Mouse (Mus musculus): ENCODE data around the gene Tmem145.
A peak's percentile ranks its signal among the peaks of the same experiment; 100 is the strongest.

The Tmem145 gene

DNA sequence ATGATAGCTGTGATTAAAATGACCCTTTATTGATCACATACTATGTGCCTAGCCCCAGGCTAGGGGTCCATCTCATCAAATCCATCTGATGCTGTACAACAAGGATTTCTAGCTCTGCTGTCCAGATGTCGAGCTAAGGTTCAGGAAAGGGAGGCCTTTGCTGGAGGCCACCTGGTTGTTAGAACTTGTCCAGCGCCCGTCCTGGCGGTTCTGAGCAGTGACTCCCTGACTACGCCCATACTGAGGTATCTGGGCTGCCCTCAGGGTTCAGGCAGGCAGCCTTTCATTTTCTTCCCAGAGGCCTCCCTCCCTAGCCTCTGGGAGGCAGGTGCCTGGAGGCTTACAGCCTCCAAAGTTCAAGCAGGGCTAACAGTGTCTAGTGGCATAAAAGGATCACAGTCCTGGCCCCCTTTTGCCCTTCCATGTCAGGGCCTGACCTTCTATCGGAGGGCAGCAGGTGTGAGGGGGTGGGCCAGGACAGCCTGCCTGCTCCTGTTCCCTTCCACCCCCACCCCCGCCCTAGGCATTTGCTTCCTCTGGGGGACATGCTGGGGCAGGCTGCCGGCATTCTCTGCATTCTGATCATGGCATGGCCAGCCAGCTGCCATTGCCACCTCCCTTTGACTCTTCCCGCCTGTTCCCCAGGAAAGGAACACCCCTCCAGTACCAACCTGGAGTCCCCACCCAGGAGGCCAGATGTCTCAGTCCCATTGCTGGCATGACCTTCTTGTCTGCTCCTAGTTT, 30.2 kb upstream of the Tmem145 start:
- DNase-seq: no peak

DNA sequence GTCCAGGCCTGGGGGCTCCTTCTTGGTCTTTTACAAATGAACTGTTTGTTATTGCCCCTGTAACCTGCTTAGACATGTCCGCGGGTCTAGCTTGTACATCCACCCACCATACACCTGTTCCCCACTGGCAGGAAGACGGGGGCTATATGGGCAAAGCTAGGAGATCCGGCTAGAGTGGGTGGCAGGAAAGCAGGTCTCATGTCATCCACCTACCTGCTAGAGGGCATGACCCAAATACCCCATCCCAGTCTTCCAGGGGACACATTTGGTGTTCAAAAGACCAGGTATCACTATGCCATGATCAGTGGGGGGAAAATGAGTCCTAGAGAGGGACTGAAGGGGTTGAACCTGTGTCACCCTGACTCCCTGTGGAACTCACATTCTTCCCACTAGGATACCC, 28.5 kb upstream of the Tmem145 start:
- DNase-seq: peak; percentile 20

DNA sequence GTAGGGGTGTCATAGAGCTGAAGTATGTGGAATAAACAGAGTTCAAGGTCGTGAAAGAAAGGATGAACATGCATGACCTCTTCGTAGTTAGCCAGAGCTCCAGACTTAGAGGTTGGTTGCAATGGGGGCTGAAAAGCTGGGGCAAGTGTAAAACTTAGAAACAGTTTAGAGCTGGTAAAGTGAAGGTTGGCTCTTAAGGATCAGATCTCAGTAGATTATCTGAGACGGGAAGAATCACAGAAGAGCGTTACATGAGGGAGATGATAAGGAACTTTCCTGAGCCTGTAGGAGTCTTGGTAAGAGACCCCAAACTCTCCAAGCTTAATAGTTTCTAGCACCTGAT, 27.9 kb upstream of the Tmem145 start:
- DNase-seq: no peak

DNA sequence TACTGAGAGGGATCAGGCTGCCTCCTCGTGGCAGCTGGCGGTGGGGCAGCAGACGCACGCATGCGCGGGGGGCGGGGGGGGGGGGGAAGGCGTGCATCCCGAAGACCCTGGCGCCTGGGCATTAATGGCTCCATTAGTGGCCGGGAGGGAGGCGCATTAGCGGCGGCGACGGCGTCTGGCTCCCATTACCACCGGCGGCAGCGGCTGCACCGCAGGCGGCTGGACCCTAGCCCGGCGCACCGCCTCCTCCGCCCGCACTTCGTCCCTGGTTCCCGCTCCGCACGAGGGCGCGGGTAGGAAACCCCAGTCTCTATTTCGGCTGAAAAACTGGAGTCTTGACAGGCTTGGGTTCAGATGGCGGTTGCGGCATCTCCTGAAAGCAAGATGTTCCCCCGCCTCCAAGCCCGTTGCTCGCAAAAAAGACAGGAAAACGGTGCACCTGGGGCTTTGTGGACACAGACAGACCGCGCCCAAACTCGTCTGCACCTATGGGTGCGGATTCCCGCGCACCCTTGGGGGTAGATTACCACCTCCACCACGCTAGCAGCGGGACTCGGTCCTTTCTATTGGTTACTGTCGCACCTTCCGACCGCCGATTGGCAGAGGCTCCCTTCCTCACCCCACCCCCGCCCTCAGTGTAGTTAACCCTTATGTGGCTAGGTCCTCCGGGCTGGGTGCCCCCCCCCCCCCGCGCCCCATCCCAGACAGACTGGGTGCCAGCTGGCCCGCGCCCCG, 27.4 kb upstream of the Tmem145 start:
- DNase-seq: peak; percentile 86

DNA sequence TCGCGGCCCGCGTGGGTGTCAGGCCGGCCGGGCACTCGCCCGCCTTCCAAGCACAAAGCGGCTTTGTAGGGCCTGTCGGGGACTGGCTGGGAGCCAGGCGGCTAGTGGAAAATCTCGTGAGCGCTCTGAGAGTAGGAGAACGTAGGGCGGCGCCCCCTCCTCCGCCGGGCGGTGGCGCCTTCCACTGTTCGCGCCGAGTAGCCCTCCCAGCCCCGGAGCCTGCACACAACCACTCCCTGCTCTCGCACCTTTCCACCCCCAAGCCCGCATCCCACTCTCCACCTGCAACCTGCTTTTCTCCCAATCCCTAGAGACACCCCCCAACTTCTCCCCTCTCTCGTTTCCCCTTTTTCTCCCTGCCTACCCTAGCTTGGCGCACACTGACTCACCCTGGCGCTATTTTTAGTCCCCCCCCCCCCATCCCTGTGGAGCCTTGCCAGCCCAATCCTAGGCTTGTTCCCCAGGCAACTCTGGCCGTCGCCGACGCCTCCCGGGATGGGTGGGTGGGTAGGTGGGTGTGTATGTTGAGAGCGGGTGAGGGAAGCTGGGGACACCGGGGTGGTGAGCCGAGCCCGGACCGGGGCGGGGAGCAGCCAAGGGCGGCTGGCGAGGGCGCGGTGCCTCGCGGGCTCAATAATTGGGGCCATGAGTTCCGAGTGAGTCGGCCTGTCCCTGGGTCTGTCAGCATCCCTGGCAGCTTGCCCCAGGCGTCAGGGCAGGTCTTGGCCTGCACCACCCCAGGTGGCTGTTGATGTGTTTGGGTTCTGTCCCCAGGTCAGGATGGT, 26.6 kb upstream of the Tmem145 start:
- peak; percentile 89 for DNase-seq

DNA sequence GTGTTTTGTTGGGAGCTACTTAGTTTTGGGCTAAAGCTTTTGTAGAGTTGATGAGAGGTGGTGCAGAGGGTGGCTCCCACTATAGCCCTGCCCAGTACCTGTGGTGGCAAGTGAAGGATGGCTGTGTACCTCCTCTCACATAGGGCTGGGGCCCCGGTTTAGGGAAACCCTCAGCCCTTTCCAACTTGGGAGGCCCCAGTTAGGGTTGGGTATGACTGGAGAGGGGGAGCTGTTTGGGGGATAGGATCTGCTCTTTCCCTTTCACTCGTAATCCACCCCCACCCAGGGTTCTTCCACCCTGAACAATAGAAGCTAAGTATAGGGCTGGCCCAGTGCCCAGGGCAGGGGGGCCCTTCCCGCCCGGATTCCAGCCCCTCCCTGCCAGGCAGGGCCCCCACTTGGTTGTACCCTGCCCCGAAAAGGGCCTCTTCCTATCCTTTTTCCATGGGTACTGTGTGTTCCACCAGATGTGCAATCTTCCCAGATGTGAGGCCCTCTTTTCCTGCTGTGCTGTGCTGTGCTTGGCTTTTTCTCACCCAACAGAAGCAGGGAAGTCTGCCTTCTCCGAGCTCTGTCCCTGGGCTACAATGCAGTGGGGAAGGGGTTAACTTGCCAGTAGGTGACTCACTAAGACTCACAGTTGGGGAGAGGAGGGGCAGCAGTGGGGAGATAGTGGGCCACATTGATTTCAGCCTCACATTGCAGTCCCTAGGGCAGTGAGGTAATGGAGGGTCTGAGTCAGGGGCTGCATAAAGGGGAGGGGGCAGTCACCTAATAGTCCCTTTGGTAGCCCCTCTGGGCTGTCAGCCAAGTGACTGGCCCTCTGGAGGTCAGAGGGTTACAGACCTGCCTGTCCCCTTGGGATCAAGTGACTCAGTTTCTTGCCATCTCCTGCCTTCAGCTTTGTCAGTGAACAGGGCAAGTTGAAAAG, 25.8 kb upstream of the Tmem145 start:
- peak; percentile 46 for DNase-seq

DNA sequence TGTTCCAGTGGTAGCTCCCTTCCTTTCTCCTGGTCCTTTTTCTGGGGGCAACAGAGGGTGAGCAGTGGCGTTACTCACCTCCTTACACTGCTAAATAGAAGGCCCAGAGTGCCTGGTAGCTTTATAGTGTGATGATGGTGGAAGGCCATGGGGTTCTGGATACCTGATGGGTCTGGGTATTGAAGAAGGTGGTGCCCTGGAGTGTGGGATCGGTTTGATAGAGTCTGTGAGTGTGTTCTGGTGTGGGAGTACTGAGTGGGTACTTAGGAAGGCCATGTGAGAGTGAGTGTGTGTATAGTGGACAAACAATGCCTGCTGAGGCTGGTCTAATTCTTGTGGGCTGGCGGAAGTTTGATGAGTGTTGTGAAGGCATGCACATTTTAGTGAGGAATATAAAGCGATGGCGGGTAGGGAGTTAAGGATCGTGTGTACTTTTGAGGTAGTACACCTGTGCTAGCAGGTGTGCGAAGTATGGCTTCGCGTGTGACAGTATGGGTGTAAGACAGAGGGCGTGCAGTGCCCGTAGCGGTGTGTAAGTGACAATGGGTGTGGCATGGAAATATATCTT, 24.7 kb upstream of the Tmem145 start:
- DNase-seq: peak; percentile 15

DNA sequence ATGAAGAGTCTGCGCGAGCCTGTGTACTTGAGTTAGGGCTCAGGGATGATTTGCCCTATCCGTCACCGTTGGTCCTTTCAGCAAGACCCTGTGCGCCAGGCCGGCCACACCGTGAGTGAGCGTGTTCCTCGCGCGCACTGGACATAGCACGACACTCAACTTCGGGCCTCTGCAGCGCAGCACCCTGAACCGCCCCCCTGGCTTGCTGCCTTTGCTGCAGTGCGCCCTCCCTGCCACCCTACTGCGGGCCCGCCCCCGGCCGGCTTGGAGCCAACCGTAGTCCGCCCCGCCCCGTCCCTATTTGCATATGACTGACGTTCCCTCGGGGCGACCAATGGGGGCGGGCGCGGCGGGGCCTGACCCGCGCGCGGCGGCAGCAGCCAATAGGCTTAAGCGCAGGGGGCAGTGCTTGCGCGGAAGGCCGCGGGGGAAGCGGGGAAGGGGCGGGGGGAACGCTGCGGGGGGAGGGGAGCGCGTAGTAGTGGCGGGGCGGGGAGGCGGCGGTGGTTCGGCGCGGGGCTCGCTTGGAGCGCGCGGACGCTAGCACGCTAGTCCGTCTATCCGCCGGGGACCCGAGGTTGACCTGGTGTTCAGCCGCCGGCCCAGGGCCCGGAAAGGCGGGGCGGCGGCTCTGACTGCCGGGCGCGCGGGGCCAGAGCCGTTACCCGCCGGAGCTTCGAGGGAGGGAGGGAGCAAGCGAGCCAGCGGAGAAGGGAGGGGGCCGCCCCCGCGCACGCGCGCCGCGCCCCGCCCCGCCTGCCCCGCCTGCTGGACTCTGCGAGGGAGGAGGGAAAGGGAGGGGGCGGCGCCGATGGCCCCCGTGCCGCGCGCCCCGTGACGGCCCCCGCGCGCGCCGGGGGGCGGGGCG, 23.9 kb upstream of the Tmem145 start:
- peak; percentile 99 for DNase-seq

DNA sequence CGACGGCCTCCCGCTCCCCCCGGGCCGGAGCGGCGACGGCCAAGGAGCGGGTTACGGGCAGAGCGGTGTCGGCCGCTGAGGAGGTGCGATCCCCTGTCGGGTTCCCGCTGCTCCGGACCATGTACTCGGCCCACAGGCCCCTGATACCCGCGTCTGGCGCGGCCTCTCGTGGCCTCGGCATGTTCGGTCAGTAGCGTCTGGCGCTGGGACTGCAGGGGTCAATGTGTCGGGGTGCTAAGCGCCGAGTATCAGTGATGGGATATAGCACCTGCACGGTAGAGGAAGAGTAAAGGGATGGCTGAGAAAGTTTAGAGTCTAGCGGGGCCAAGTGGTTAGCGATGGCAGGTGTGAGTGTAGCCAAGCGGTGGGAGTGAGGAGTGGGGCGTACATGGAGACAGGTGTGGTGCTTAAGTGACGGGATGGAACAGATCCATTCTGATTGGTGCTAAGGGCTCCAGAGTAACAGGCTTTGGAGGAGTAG, 23.1 kb upstream of the Tmem145 start:
- peak; percentile 61 for DNase-seq

DNA sequence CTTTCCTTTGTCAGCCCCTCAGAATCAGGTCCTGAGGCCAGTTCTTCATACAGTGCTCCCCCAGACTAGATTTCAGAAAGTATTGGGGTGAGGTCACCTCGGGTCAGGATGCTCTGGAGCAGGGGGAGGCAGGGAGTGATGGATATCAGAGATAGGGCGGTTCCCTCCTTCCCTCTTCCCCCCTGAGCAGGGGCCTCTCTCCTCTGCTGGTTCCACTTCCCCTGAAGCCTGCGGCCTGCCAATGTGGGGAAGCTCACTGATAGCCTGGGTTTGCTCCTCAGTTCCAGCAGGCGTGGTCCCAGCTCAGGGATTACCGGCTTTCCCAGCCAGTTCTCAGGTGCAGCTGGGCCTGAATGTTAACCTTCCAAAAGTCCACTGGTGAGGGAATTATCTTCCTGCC, 22.3 kb upstream of the Tmem145 start:
- peak; percentile 30 for DNase-seq

DNA sequence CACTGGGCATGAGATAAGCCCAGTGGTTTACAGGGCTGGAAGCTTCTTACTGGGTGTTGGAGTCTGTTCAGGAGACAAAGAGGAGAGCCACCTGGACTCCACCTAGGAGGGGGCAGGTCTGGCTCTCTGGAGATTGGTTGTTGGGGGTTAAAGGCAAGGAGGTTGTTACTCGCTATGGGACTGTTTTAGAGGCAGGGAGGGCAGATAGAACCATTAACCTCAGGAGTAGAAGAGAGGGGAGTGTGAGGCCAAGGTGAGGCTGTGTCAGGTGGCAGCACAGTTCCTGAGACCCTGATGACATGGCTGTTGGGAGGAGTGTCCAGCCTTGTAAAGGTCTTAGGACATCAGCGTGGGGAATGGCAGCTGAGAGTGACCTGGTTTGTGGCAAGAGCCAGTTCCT, 21.7 kb upstream of the Tmem145 start:
- peak; percentile 11 for DNase-seq

DNA sequence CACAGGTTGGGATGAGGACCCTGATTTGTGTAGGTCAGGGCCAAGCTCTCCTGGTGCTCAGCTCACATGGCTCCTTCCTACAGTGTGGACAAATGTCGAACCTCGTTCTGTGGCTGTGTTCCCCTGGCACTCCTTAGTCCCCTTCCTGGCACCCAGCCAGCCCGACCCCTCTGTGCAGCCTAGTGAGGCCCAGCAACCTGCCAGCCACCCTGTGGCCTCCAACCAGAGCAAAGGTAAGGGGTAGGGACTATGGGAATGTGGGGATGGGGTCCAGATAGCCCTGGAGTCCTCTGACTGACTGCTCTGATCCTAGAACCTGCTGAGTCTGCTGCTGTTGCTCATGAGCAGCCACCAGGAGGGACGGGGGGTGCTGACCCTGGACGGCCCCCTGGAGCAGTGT, 21.1 kb upstream of the Tmem145 start:
- DNase-seq: no peak

DNA sequence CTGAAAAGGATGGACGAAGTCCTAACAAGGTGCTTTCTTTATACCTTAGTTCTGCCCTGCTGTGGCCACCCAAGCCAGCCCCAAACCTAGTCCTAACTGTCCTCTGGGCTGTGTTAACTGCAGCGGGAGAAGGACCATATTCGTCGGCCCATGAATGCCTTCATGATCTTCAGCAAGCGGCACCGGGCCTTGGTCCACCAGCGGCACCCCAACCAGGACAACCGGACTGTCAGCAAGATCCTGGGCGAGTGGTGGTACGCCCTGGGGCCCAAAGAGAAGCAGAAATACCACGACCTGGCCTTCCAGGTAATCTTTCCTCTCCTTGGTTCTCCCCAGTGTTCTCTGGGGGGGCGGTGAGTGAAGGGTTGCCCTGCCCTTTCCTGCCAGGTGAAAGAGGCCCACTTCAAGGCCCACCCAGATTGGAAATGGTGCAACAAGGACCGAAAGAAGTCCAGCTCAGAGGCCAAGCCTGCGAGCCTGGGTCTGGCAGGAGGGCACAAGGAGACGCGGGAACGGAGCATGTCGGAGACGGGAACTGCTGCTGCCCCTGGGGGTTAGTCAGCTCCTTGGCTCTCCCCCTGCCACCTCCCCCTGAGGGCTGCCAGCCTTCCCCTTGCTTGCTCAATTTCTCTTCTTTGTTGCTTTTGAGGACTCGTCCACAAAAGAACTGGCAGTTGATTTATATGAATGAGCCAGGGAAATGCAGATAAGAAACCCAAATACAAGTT, 20.2 kb upstream of the Tmem145 start:
- no peak for DNase-seq

DNA sequence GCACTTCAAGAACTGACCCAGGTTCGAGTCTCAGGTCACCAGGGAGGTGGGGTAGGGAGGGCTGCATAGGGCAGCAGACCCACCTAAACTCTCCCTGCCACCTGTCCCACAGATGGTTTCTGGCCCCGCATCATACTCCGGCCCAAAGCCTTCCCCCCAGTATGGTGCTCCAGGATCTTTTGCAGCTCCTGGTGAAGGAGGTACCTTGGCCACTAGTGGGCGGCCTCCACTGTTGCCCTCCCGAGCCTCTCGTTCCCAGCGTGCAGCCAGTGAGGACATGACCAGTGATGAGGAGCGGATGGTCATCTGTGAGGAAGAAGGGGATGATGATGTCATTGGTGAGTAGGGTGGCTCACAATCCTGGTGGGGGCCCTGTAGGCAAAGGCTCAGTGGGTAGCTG, 18.9 kb upstream of the Tmem145 start:
- DNase-seq: peak; percentile 22

DNA sequence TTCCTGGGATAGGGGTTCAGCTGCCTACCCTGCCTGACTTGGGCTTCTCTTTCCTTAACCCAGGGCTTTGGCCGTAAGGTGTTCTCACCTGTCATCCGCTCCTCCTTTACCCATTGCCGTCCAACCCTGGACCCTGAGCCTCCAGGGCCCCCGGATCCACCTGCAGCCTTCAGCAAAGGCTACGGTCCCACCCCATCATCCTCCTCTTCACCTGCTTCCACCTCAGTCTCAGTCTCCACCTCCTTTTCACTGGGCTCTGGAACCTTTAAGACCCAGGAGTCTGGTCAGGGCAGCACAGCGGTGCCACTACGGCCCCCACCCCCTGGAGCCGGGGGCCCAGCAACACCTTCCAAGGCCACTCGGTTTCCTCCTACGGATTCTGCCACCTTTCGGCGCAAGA, 17.9 kb upstream of the Tmem145 start:
- no peak for DNase-seq

DNA sequence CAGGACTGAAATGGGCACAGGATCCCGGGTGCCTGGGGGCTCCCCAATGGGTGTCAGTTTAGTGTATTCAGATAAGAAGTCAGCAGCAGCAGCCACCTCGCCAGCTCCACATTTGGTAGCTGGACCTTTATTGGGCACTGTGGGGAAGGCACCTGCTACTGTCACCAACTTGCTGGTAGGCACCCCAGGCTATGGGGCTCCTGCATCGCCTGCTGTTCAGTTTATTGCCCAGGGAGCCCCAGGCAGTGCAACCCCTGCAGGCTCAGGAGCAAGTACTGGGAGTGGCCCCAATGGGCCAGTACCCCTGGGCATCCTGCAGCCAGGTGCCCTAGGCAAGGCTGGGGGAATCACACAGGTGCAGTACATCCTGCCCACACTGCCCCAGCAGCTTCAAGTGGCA, 17.2 kb upstream of the Tmem145 start:
- no peak for DNase-seq

DNA sequence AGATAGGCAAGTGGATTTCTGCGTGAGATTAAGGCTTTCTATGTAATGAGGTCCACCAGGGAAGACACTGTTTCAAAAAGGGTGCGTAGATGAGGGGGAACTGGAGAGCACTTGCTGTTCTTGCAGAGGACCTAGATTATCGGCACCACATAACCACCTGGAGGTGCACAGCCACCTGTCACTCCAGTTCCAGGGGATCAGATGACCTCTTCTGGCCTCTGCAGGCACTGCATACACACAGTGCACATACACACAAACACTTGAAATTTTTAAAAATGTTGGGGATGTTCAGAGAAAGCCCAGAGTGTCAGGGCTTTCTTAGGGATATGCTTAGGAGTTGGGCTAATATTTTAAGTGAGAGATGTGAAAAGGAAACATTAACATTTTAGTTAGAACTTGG, 16.0 kb upstream of the Tmem145 start:
- DNase-seq: peak; percentile 13

DNA sequence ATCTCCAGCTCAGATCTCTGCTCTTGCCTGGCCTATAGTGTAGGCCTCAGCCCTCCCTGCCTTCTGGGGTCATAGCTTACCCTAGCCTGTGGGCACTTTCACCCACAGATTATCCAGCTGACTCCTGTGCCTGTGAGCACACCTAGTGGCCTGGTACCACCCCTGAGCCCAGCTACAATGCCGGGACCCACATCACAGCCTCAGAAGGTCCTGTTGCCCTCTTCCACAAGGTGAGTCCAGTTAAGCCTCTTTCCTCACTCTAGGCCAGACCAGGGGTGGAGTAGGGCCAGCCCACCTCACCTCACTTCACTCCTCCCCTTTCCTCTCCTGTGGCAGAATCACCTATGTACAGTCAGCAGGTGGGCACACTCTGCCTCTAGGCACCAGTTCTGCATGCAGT, 15.4 kb upstream of the Tmem145 start:
- DNase-seq: peak; percentile 4

DNA sequence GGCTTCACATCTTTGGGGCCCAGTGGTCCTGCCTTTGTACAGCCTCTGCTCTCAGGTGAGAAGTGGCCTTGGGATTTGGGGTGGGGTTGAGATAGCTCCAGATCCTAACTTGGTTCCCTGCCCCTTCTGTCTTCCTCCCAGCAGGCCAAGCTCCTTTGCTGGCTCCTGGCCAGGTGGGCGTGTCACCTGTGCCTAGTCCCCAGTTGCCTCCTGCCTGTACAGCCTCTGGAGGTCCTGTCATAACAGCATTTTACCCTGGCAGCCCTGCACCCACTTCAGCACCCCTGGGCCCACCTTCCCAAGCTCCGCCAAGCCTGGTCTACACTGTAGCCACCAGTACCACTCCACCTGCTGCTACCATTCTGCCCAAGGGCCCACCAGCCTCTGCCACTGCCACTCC, 15.0 kb upstream of the Tmem145 start:
- DNase-seq: peak; percentile 10

DNA sequence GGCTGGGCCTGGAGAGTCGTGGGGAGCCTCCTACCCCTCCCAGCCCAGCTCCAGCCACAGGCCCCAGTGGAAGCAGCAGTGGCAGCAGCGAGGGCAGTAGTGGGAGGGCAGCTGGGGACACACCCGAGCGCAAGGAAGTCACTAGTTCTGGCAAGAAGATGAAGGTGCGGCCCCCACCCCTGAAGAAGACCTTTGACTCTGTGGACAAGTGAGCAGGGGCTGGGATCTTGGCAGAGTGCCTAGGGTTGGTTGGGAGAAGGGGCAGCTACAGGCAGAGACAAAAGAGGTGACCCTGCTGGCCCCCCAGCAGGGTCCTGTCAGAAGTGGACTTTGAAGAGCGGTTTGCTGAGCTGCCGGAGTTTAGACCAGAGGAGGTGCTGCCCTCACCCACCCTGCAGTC, 13.8 kb upstream of the Tmem145 start:
- peak; percentile 8 for DNase-seq

Data from thymus, postnatal 4 days (tissue).